Mouse (Mus musculus) thymus, adult 2 months (tissue): ENCODE measurements around the gene Tmem200a. TPM values are rescaled to one million over a fixed set of nuclear protein-coding genes. Genes with fewer than 3 reads are reported as not detected.
"Not testable (repeated sequence)": the region's sequence is repeated elsewhere in the genome, so short reads cannot be mapped to it uniquely, and the experiment has no call there.

Experiments
- DNase-seq: peaks from one replicate; pipeline ENCODE4 v3.0.0; 2021
- H3K27ac ChIP-seq: fragments of 200-500 bp; 2 replicates; pipeline ENCODE4 v1.5.1; 2012; ENCODE audit warnings: low read length, control low read depth; ENCODE audit not compliant: control insufficient read depth, insufficient read depth
- H3K27me3 ChIP-seq: fragments of 200-500 bp; 2 replicates; pipeline ENCODE4 v1.6.1; 2012; ENCODE audit warnings: mild to moderate bottlenecking, low read length, moderate library complexity, mixed read lengths; ENCODE audit not compliant: control insufficient read depth, insufficient read depth
- H3K36me3 ChIP-seq: fragments of 200-500 bp; 2 replicates; pipeline ENCODE4 v1.6.1; 2012; ENCODE audit warnings: mild to moderate bottlenecking, low read length, moderate library complexity; ENCODE audit not compliant: control insufficient read depth, insufficient read depth
- H3K4me1 ChIP-seq: fragments of 200-500 bp; replicated peaks from 2 replicates; pipeline ENCODE4 v1.6.1; 2012; ENCODE audit warnings: low read length; ENCODE audit not compliant: control insufficient read depth, insufficient read depth
- H3K4me3 ChIP-seq: fragments of 200-500 bp; 2 replicates; pipeline ENCODE4 v1.5.1; 2012; ENCODE audit warnings: mild to moderate bottlenecking, low read length, control low read depth, moderate library complexity; ENCODE audit not compliant: control insufficient read depth, insufficient read depth
- CTCF ChIP-seq: fragments of 200-500 bp; IDR thresholded peaks from 2 replicates; pipeline ENCODE4 v1.5.1; 2012; ENCODE audit warnings: mild to moderate bottlenecking, control low read depth, low read length, moderate library complexity, borderline replicate concordance; ENCODE audit not compliant: control insufficient read depth, poor library complexity, insufficient read depth; ENCODE audit errors: extremely low read depth
- POLR2A ChIP-seq: fragments of 200-500 bp; IDR thresholded peaks from 2 replicates; pipeline ENCODE4 v1.6.1; 2012; ENCODE audit warnings: mild to moderate bottlenecking, low read length, control low read depth, moderate library complexity; ENCODE audit not compliant: control insufficient read depth, poor library complexity, insufficient read depth; ENCODE audit errors: extremely low read depth
- WGBS: fragments of 180-500 bp; shearing (Covaris S2); methylation state at CpG from one replicate; pipeline ENCODE4 v1.1.7; 2018; 5-methylcytosine and 5-hydroxymethylcytosine counted together
- polyA plus RNA-seq: library from polyadenylated mRNA; depleted of rRNA; stranded (reverse); fragments of >200 nt; gene quantifications from 2 replicates; pipeline ENCODE4 v1.2.3, GENCODE M21; 2012

Gene Tmem200a
- polyA plus RNA-seq, 1 experiment, result 0.11 TPM

DNA sequence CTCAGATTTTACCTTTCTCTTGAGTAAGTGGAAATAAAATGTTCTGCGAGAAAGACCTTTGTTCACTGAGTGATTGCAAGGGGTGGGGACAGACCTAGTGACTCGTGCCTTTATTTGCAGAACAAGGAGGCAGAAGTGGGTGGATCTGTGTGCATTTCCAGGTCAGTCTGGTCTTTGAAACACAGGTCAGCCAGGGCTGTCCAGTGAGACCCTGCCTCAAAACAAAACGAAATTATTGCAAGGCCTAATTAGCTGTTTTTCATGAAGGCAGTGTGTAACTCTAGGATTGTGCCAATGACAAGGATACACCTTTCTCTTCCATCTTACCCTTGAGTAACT, 150.4 kb downstream of the Tmem200a start:
- H3K36me3 ChIP-seq, result no peaks in the 10 kb centered on the region
- no peak for DNase-seq
- WGBS, result 79% methylated on average over 3 of the region's 3 CpGs
- H3K27me3 ChIP-seq, result no peaks in the 10 kb centered on the region
- TF ChIP-seq CTCF (no peak), POLR2A (no peak)
- H3K27ac ChIP-seq, result no peak overlapping the region
- no peak overlapping the region for H3K4me3 ChIP-seq
- no peaks in the 10 kb centered on the region for H3K4me1 ChIP-seq

DNA sequence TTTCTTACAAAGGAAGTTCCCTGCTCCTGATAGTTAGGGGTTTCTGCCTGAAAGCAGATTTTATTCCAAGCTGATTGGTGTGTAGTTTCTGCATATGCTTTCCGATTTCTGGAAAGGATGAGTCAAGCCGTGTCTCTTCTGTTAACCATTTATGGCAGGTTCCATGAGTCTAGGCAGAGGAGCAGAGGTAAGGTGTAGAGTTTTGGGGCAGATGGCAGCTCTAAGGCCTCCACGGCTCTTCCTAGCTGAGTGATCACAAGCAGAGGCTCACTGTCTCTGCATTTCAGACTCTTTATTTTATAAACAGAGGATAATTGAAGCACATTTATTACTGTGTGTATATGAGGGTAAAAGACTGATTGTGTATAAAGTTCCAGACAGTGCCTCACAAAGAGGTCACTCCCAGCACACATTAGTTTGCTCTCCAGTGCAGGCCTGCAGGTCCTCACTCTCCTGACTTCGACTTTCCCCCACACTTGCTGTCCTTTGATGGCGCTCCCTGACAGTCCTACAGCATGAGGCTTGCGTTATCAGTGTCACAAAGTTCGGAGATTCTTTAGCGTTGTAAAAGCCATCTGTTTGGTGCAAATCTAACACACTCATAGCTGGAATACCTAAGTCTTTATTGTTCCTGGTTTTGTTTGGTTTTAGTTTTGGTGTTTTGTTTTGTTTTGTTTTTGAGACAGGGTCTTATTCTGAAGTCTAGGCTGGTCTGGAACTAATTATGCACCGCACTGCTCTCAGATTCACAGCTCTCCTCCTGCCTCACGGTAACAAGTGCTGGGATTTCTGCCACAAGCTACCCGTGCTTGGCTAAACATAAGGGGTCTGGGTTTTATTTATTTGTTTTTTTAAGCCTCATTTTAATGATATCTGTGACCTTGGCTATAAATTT, 151.1 kb downstream of the Tmem200a start:
- H3K4me1 ChIP-seq, result no peaks in the 10 kb centered on the region
- DNase-seq, result no peak
- H3K4me3 ChIP-seq, result no peak overlapping the region
- 76% methylated on average over 11 of the region's 11 CpGs for WGBS
- H3K27ac ChIP-seq, result no peak overlapping the region
- no peaks in the 10 kb centered on the region for H3K36me3 ChIP-seq
- TF ChIP-seq POLR2A, result no peak
- no peak for TF ChIP-seq CTCF
- H3K27me3 ChIP-seq, result no peaks in the 10 kb centered on the region

DNA sequence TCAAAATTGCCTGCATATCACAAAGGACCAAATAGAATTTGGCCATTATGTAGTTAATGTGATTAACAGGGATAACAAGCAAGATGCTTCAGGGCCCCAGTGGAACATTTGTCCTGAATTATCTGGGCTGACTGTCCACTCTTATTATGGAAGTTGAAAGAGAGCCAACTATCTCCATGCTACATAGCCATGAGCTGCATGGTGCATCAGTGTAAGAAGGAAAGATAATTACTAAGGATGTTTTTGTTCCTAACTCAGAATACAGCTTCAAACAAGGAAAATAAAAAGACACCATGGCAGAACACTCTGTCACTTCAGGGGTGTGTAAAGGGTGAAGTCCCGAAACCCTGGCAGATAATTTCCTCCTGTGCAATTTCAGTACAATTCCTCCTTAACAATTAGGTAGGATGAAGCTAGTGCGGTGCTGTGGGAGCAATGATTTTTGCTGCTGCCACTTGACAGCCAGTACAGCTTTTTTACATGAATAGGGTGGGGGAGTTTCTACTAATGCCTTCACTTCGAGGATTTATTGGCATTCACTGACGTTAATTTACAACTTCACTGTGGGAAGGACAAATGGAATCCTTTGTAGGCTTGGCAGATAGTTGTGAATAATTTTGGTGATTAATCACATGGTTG, 158.1 kb downstream of the Tmem200a start:
- 59% methylated on average over 4 of the region's 4 CpGs for WGBS
- TF ChIP-seq CTCF (no peak), POLR2A (no peak)
- Histone ChIP-seq H3K36me3 (no peaks in the 10 kb centered on the region), H3K27me3 (no peaks in the 10 kb centered on the region), H3K4me1 (no peaks in the 10 kb centered on the region), H3K27ac (no peak overlapping the region), H3K4me3 (no peak overlapping the region)
- DNase-seq, result no peak

DNA sequence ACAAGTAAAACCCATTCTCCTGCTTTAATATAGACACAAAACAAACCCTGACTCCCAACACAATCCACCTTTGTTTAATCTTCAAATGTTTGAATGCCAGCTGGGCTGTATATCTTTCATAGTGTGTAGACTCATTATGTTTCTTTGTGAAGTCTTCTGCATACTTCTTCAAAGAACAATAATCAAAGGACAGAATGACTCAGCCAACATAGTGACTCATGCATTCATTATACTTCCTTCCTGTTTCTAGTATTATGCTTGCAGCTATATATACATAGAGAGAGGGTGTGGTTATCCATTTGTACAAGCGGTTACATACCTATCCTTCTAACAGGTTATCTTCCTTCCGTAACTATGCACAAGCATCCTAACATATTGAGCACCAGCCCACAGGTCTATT, 160.7 kb downstream of the Tmem200a start:
- Histone ChIP-seq H3K4me1 (no peaks in the 10 kb centered on the region), H3K4me3 (no peak overlapping the region), H3K36me3 (no peaks in the 10 kb centered on the region), H3K27me3 (no peaks in the 10 kb centered on the region), H3K27ac (no peak overlapping the region)
- no peak for DNase-seq
- WGBS, result 53% methylated on average over 2 of the region's 2 CpGs
- no peak for TF ChIP-seq CTCF
- no peak for TF ChIP-seq POLR2A

DNA sequence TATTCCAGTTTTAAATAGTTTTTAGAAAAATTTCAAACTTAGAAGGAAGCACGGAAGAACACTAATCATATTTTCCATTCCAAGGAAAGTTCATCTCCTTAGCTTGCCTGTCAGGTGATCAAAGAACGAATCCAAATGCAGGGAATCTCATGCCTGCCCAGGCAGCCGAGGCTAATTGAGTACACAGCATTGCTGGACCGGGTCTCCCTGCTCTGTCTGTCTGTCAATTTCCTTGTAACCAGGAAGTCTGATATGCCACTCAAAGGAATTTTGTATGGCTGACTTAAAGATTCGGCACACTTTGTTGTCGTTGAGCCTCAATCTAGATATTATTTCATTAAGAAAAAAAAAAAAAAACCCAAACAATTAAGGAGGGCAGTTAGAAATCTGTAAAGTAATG, 168.6 kb downstream of the Tmem200a start:
- no peak for DNase-seq
- TF ChIP-seq POLR2A (no peak), CTCF (no peak)
- Histone ChIP-seq H3K4me1 (no peaks in the 10 kb centered on the region), H3K27me3 (no peaks in the 10 kb centered on the region), H3K4me3 (no peak overlapping the region), H3K36me3 (no peaks in the 10 kb centered on the region), H3K27ac (no peak overlapping the region)
- WGBS, result 80% methylated on average over 6 of the region's 6 CpGs

DNA sequence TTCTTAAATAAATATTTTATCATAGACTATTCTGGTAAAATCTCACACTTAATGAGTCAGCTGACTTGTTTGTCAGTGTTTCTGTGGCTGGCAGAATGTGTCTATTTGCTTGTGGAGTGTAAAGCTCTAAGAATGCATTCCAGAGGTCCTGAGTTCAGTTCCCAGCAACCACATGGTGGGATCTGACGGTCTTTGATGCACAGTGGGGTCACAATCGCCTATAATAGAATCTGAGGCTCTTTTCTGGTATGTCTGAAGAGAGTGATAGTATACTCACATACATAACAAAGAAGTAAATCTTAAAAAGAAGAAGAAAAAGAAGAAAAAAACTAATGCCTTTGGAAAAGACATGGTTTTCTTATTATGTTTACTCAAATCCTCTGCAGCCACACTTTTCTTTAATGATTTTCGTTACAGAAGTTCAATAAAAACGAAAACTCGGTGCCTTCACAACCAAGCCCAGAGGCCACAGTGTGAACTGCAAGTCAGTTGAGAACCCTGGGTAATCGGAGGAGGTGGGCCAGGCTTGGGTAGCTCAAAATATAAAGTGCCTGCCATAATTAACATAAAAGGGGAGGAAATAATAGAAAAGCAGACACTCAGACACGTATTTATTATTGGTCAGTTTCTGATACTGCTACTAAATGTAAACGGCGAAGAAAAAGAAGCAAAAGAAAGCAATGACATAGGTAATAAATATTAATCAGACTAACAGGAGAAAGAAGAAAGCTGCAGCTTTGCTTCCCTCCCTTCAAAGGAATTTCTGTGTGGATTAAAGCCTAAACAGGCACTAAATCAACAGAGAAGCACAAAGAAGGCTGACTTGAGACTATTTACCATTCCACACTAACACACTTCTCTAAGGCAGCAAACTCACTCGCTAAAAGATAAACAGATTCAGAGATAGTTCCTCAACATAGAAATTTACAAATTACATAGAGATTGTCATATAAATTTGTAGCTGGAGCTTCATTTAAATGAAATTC, 170.5 kb downstream of the Tmem200a start:
- H3K27me3 ChIP-seq, result no peaks in the 10 kb centered on the region
- WGBS, result 83% methylated on average over 10 of the region's 10 CpGs
- H3K4me3 ChIP-seq, result no peak overlapping the region
- no peak for TF ChIP-seq CTCF
- TF ChIP-seq POLR2A, result no peak
- H3K4me1 ChIP-seq, result no peaks in the 10 kb centered on the region
- H3K27ac ChIP-seq, result no peak overlapping the region
- H3K36me3 ChIP-seq, result no peaks in the 10 kb centered on the region
- no peak for DNase-seq

DNA sequence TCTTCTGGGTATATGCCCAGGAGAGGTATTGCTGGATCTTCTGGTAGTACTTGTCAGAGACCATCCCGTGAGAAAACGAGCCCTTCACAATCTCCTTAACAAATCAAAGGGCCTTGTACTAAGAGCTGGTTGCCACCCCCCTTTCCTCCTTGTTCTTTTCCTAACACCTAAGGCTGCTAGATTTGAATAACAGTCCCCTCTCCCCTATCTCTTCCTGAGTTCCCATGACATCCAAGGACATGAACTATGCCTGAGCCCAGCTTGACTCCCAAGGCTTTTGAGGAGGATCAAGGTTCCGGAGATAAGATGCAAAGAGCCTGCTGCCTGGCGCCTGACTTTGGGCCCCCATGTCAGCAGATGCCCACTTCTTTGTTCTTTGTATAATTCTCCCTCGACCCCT, 184.7 kb downstream of the Tmem200a start:
- DNase-seq, H3K27me3 ChIP-seq, H3K27ac ChIP-seq, H3K36me3 ChIP-seq, H3K4me3 ChIP-seq, H3K4me1 ChIP-seq: not testable (repeated sequence)
- WGBS, result 93% methylated on average over 5 of the region's 5 CpGs
